Mouse (Mus musculus) embryonic facial prominence, embryonic 10.5 days (tissue): ENCODE data around the gene Cdh4. TPM values are rescaled to one million over a fixed set of nuclear protein-coding genes. Genes with fewer than 3 reads are reported as not detected.
A peak's percentile ranks its signal among the peaks of the same experiment; 100 is the strongest.

Experiments used
- DNase-seq: peaks from one replicate; pipeline ENCODE4 v3.0.0-alpha.2; 2017; ENCODE audit warnings: low spot score
- H3K27ac ChIP-seq: fragments of 300-500 bp; sonication (generic); replicated peaks from 2 replicates; pipeline ENCODE4 v1.5.1; 2016; ENCODE audit warnings: mild to moderate bottlenecking
- H3K27me3 ChIP-seq: fragments of 300-500 bp; sonication (generic); replicated peaks from 2 replicates; pipeline ENCODE4 v1.6.1; 2016; ENCODE audit warnings: low read depth, mild to moderate bottlenecking; ENCODE audit not compliant: poor library complexity, severe bottlenecking
- H3K36me3 ChIP-seq: fragments of 300-500 bp; sonication (generic); replicated peaks from 2 replicates; pipeline ENCODE4 v1.6.1; 2016; ENCODE audit warnings: mild to moderate bottlenecking, moderate library complexity
- H3K4me1 ChIP-seq: fragments of 300-500 bp; sonication (generic); 2 replicates; pipeline ENCODE4 v1.6.1; 2016
- H3K4me3 ChIP-seq: fragments of 300-500 bp; sonication (generic); 2 replicates; pipeline ENCODE4 v1.5.1; 2016; ENCODE audit warnings: mild to moderate bottlenecking, moderate library complexity
- H3K9me3 ChIP-seq: fragments of 300-500 bp; sonication (generic); 2 replicates; pipeline ENCODE4 v1.6.1; 2016; ENCODE audit warnings: mild to moderate bottlenecking
- WGBS: fragments of 180-500 bp; shearing (Covaris S2); methylation state at CpG from one replicate; pipeline ENCODE4 v1.1.7; 2016; 5-methylcytosine and 5-hydroxymethylcytosine counted together
- polyA plus RNA-seq: library from polyadenylated mRNA; unstranded; fragments of >200 nt; fragmentation: Nextera tagmentation; extraction: Ambion mirVana; gene quantifications from 2 replicates; pipeline ENCODE4 v1.2.1, GENCODE M21; 2016

Gene Cdh4
- polyA plus RNA-seq, 1 experiment from 2014 or later = 2.9 TPM

DNA sequence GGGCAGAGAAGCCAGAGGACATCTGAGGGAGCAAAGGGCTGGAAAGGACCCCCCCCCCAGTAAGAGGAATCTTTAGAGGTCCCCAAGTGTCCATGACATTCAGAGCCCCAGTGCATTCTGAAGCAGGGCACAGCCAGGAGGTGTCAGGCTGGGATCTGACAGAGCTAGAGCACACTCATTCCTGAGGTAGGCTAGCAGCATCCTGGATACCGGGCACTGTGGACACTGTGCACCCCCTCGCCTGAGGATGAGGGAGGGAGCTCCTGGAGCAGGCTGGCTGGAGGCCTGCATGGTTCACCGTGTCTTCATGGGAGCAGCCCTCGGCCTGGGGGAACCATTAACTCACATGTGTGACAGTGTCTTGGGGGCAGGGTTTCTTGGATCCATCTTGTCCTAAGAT, 287.6 kb downstream of the Cdh4 start:
- peaks cover 15% of the 10 kb centered on the region for H3K27me3 ChIP-seq
- H3K4me3 ChIP-seq = no peak overlapping the region
- DNase-seq = no peak
- H3K9me3 ChIP-seq = no peaks in the 10 kb centered on the region
- no peak overlapping the region for H3K27ac ChIP-seq
- WGBS = 81% methylated on average over 4 of the region's 4 CpGs
- H3K36me3 ChIP-seq = no peaks in the 10 kb centered on the region
- peaks cover 26% of the 10 kb centered on the region for H3K4me1 ChIP-seq

DNA sequence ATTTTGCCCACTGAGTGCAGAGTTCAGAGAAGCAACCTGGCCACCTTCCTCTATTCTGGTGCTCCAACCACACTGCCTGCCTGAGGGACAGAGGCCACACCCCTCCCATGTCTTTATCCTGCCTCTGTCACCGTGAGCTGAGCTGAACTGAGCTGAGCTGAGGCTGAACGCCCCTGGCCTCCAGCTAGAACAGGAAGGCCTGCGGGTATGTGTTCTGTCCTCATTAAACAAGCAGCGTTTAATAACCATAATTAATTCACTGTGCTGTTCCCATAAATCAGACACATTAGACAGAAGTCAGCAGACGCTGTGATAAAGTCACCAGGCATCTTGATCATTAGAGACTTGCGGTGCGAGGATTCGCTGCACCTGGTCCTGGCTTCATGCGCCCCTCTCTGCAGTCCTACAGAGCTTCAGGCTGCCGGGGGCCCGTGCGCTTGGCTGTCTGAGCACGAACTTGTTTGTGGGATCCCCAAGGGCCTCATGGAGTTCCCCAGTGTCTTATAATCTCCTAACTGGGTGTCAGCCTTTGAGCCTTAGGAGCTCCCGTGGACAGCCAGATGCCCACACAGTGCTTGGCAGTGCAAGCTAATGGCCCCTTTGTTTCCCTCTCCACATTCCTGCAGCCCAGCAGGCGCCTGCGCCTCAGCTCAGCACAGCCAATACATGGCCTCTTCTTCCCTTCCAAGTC, 291.1 kb downstream of the Cdh4 start:
- peak overlapping the region; percentile 41; the same call in 1 of the 2 replicates for H3K27ac ChIP-seq
- peaks cover 31% of the 10 kb centered on the region for H3K4me1 ChIP-seq
- no peak for DNase-seq

DNA sequence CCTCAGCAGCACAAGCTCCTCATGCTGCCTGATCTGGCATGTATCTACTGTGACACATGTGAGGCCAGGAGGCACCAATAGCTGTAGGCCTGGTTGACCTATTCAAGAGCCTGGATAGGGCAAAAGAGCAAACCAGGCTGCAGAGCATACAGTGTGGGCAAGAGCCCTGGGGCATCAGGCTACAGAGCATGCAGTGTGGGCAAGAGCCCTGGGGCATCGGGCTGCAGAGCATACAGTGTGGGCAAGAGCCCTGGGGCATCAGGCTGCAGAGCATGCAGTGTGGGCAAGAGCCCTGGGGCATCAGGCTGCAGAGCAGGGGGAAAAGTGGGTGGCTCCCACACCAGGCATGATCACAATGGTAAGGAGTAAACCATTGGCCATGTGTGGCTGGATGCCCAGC, 300.2 kb downstream of the Cdh4 start:
- 90% methylated on average over 1 of the region's 1 CpGs for WGBS
- DNase-seq = no peak
- peaks cover 4% of the 10 kb centered on the region for H3K4me1 ChIP-seq
- H3K4me3 ChIP-seq = no peak overlapping the region
- no peaks in the 10 kb centered on the region for H3K27me3 ChIP-seq
- H3K9me3 ChIP-seq = no peaks in the 10 kb centered on the region
- no peaks in the 10 kb centered on the region for H3K36me3 ChIP-seq
- no peak overlapping the region; the same call in 1 of the 2 replicates for H3K27ac ChIP-seq

More for the DNA sequence above, 291.1 kb downstream of the Cdh4 start:
- peaks cover 15% of the 10 kb centered on the region for H3K27me3 ChIP-seq
- H3K4me3 ChIP-seq = no peak overlapping the region
- 34% methylated on average over 16 of the region's 16 CpGs for WGBS
- no peaks in the 10 kb centered on the region for H3K36me3 ChIP-seq
- H3K9me3 ChIP-seq = no peaks in the 10 kb centered on the region

DNA sequence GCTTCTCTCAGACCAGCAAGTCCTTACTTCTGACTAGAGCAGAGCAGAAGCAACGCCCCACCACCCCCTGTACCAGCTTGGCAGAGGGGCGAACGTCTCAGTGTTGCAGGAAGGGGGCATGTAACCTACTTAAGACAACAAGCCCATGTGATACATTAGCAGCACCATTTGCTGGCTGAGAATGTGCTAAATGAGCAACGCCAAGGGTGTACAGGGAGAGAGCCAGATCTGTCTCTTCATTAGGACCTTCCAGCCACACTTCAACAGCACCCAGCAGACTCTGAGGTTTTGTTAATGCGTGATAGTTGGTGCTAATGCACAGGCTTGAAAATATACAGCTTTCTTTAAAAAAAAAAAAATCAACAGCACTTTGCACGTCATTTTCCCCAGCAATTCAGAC, 300.6 kb downstream of the Cdh4 start:
- no peak for DNase-seq
- H3K9me3 ChIP-seq = no peaks in the 10 kb centered on the region
- no peaks in the 10 kb centered on the region for H3K36me3 ChIP-seq
- WGBS = 87% methylated on average over 6 of the region's 6 CpGs
- H3K27ac ChIP-seq = no peak overlapping the region; the same call in 1 of the 2 replicates
- peaks cover 4% of the 10 kb centered on the region for H3K4me1 ChIP-seq
- no peaks in the 10 kb centered on the region for H3K27me3 ChIP-seq
- H3K4me3 ChIP-seq = no peak overlapping the region

DNA sequence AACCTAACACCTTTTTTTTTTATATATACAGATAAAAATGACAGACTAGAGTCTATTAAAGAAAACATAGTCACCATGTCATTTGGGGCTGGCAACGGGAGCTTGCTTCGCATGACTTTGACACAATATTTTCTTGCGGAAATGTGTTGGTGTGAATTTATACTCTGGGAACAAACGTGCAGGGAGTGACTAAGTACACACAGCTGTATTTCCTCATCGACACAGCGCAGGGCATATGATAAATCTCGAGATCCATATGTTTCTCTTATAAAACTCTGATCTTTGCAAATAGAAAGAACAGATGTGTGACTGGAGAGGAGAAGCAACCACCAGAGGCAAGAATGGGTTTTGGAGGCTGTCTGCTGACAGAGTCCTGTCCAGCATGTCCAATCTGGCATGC, 304.3 kb downstream of the Cdh4 start:
- Histone ChIP-seq H3K9me3 (no peaks in the 10 kb centered on the region), H3K27me3 (no peaks in the 10 kb centered on the region), H3K27ac (no peak overlapping the region), H3K36me3 (no peaks in the 10 kb centered on the region), H3K4me3 (no peak overlapping the region), H3K4me1 (peaks cover 4% of the 10 kb centered on the region)
- DNase-seq = no peak
- WGBS = 88% methylated on average over 7 of the region's 7 CpGs

DNA sequence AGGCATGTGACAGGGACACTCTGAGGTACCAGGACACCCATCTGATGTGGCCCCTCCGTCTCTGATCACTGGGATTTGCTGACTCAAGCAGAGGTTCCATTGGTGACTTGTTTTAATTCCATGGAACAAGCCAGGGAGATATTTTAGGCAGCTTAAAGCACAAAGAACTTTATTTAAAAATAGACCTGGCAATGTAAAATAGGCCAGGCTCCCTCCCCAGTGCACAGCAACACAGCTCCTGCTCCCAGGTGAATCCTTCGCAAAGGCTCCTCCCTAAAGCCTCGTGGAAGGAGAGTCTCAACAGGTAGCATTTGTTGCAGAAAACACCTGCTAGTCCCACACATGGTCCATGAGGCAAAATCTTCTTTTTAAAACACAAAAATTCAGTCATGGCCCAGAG, 307.2 kb downstream of the Cdh4 start:
- Histone ChIP-seq H3K36me3 (no peaks in the 10 kb centered on the region), H3K27me3 (no peaks in the 10 kb centered on the region), H3K27ac (no peak overlapping the region), H3K4me3 (no peak overlapping the region), H3K4me1 (no peaks in the 10 kb centered on the region), H3K9me3 (no peaks in the 10 kb centered on the region)
- no peak for DNase-seq
- 69% methylated on average over 3 of the region's 3 CpGs for WGBS

DNA sequence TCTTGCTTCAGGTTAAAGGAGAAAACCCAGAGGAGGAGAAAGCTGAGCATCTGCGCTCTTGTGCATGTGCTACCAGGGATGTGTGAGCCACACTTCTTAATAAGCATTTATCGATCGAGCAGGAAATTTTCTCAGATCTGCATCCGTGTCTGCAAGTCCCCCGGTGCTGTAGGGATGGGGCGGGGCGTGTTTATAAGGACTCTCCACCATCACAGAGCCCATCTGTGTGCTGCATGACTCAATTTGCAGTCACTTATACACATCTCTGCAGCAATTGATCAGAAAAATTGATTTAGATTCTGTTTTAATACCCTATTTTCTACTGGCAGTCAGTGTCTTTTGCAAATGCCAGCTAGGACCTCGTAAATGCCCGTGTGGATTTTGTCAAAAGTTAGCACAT, 311.6 kb downstream of the Cdh4 start:
- H3K4me3 ChIP-seq = no peak overlapping the region
- no peak overlapping the region for H3K27ac ChIP-seq
- DNase-seq = no peak
- H3K27me3 ChIP-seq = no peaks in the 10 kb centered on the region
- no peaks in the 10 kb centered on the region for H3K9me3 ChIP-seq
- peaks cover 6% of the 10 kb centered on the region for H3K4me1 ChIP-seq
- H3K36me3 ChIP-seq = no peaks in the 10 kb centered on the region
- WGBS = 92% methylated on average over 9 of the region's 9 CpGs

DNA sequence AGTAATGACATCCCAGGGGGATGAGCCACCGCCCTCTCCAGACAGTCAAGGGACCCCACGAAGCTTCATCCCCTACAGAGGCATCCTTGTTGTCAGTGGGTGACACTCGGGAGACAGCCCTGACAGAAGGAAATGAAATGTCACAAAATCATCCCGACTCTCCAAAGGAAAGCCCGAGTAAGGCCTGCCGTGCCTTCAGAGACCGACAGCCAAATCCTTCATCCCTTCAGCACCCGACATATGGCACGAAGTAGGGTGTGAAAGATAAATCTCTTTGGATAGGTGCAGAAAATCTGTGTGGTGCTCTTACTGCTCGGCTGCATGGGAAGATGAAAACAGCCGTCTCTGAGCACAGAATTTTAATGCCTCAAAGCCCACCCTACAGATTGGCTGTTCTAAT, 312.5 kb downstream of the Cdh4 start:
- Histone ChIP-seq H3K27me3 (no peaks in the 10 kb centered on the region), H3K36me3 (no peaks in the 10 kb centered on the region), H3K4me1 (peaks cover 6% of the 10 kb centered on the region), H3K9me3 (no peaks in the 10 kb centered on the region), H3K4me3 (no peak overlapping the region), H3K27ac (no peak overlapping the region)
- WGBS = 84% methylated on average over 11 of the region's 11 CpGs
- DNase-seq = no peak

DNA sequence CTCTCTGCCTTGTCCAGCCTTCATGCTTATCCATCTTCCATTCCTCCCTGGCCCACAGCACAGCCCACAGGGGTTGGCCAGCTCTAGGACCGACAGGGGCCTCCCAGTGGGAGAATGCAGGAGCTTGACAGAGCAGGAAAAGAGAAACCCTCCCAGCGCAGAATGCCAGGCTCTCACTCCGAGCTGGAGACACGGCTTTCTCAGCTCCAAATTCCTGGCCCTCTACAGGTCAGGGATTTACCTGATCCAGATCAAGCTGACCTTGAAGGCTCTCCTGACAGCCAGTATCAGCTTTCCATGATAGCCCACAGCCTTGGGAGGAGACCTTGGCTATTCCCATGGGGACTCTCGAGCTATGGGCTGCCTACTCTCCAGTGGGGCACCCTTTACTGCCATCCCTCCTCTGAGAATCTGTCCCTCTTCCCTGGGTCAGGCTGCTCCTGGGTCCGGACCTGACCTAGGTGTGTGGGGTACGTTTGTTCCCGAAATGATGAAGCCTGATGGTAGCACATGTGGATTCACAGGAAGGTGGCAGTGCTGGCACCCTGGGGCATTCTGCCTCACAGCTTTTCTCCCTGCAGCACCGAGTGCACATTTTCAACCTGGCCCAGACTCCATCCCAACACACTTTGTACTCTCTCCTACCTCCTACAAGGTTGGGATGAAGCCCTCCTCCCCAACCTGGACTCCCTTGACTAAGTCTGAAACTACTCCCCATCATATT, 319.6 kb downstream of the Cdh4 start:
- Histone ChIP-seq H3K27ac (no peak overlapping the region), H3K36me3 (no peaks in the 10 kb centered on the region), H3K4me3 (no peak overlapping the region), H3K4me1 (peaks cover 27% of the 10 kb centered on the region), H3K27me3 (peaks cover 18% of the 10 kb centered on the region), H3K9me3 (no peaks in the 10 kb centered on the region)
- 61% methylated on average over 9 of the region's 9 CpGs for WGBS
- DNase-seq = no peak

DNA sequence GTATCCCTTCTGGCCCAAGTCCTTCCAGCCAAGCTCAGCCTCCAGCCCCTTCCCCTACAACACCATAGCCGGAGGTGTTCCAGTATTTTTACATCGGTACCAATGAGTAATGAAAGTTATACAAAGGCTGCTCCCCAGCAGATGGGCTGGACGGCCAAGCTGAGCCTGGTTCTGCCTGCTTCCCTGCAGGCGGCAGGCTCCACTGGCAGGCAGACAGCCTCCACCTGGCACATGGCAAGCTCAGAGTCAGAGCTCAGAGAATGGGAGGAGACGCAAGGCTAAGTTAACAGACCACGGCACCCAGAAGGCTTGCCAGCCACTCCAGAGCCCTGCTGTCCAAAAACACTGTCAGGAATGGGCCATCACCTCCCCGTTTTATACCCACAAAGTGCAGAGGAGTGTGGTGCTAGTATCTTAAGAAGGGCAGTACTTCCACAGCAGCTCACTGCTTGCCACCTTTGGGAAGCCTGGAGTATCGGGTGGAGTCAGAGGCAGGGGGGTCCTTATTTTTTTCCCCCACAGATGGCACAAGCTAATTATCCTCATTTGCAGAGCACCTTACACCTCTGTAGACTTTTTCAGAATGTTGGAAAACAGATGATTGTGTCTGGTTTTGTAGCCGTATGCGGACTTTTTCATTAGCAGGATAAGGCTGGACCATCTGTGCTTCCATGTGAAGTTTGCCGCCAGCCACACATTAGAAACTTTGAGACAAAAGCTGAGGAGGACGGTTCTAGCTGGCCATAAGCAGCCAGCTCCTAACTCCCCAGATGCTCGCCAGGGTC, 320.5 kb downstream of the Cdh4 start:
- no peaks in the 10 kb centered on the region for H3K36me3 ChIP-seq

DNA sequence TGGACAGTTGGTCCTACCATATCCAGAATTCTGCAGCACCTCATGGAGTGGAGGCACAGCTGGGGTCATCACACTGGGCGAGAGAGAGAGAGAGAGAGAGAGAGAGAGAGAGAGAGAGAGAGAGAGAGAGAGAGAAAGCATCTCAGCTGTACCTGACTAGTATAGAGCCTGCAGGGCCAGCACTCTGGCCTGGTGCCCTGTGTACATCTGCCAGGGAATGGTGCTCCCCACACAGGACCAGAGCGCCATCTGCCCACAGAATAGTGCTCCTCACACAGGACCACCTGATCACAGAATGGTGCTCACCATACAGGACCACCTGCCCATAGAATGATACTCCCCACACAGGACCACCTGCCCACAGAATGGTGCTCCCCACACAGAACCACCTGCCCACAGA, 322.2 kb downstream of the Cdh4 start:
- H3K9me3 ChIP-seq = no peaks in the 10 kb centered on the region
- no peaks in the 10 kb centered on the region for H3K36me3 ChIP-seq
- WGBS = 98% methylated on average over 2 of the region's 2 CpGs
- no peak for DNase-seq
- H3K27me3 ChIP-seq = peaks cover 41% of the 10 kb centered on the region
- H3K4me3 ChIP-seq = no peak overlapping the region
- no peak overlapping the region for H3K27ac ChIP-seq
- H3K4me1 ChIP-seq = peaks cover 45% of the 10 kb centered on the region

More for the DNA sequence above, 320.5 kb downstream of the Cdh4 start:
- H3K4me3 ChIP-seq = no peak overlapping the region
- no peaks in the 10 kb centered on the region for H3K9me3 ChIP-seq
- H3K27ac ChIP-seq = no peak overlapping the region
- no peak for DNase-seq
- H3K27me3 ChIP-seq = peaks cover 24% of the 10 kb centered on the region
- 77% methylated on average over 13 of the region's 13 CpGs for WGBS
- peaks cover 32% of the 10 kb centered on the region for H3K4me1 ChIP-seq

DNA sequence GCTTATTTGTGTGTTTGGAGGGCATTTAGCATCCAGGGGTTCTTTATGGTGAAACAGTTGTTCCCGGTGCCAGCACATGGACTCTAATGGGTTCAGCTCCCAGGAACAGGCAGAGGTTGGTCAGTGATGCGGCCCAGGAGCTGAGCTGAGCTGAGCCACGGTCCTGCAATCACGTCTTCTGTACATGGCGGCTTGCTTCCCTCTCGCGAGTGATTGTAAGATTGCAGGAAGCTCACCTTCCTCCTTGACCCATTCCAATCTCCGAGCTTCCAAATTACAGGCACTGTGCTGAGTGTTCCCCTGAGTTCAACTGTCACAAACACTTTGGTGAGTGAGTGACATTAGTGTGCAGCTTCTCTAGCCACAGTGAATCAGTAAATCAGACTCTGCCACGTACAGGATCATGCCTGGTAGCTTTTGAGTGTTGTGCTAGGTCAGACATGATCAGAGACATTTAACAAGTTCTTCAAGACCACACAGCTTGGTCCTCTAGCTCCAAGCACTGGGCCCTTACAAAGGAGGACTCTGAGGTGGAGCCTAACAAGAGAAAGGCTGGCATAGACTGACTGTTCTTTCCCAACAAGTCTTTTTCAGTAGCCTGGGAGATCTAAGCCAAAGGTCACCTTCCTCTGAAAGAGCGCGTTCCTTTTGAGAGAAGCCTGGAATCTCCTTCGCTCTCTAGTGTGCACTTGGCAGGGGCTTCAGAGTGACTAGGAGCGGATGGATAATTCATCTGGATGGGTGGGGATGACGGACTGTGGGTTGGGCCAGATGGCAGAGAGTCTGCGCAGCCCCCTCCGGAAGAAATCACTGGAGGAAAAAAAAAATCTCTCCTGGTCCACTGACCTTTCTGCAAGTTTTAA, 324.7 kb downstream of the Cdh4 start:
- H3K9me3 ChIP-seq = no peaks in the 10 kb centered on the region
- H3K27ac ChIP-seq = no peak overlapping the region
- peaks cover 42% of the 10 kb centered on the region for H3K27me3 ChIP-seq
- peak overlapping the region; percentile 27 for H3K4me3 ChIP-seq
- WGBS = 26% methylated on average over 16 of the region's 16 CpGs
- DNase-seq = no peak
- H3K36me3 ChIP-seq = no peaks in the 10 kb centered on the region
- H3K4me1 ChIP-seq = peaks cover 44% of the 10 kb centered on the region
